Mouse (Mus musculus) hindbrain, embryonic 12.5 days (tissue): ENCODE data around the gene Scp2d1. TPM values are rescaled to one million over a fixed set of nuclear protein-coding genes. Genes with fewer than 3 reads are reported as not detected.

ENCODE experiments used
- ATAC-seq: fragments of 200-750 bp; cut with Nextera tagmentation; 2 replicates; pipeline ENCODE4 v1.8.0; 2017; ENCODE audit warnings: moderate TSS enrichment; ENCODE audit not compliant: low FRiP score
- H3K27ac ChIP-seq: fragments of 300-500 bp; sonication (generic); 2 replicates; pipeline ENCODE4 v1.5.1; 2016; ENCODE audit warnings: mild to moderate bottlenecking
- H3K27me3 ChIP-seq: fragments of 300-500 bp; sonication (generic); 2 replicates; pipeline ENCODE4 v1.6.1; 2016; ENCODE audit warnings: mild to moderate bottlenecking
- H3K36me3 ChIP-seq: fragments of 300-500 bp; sonication (generic); 2 replicates; pipeline ENCODE4 v1.6.1; 2016; ENCODE audit warnings: mild to moderate bottlenecking
- H3K4me1 ChIP-seq: fragments of 300-500 bp; sonication (generic); 2 replicates; pipeline ENCODE4 v1.6.1; 2016
- H3K4me2 ChIP-seq: fragments of 300-500 bp; sonication (generic); replicated peaks from 2 replicates; pipeline ENCODE4 v1.6.1; 2016; ENCODE audit warnings: mild to moderate bottlenecking
- H3K4me3 ChIP-seq: fragments of 300-500 bp; sonication (generic); 2 replicates; pipeline ENCODE4 v1.5.1; 2016; ENCODE audit warnings: mild to moderate bottlenecking
- H3K9ac ChIP-seq: fragments of 300-500 bp; sonication (generic); 2 replicates; pipeline ENCODE4 v1.6.1; 2016; ENCODE audit warnings: mild to moderate bottlenecking, moderate library complexity
- H3K9me3 ChIP-seq: fragments of 300-500 bp; sonication (generic); replicated peaks from 2 replicates; pipeline ENCODE4 v1.6.1; 2016; ENCODE audit warnings: mild to moderate bottlenecking
- WGBS: fragments of 180-500 bp; shearing (Covaris S2); methylation state at CpG from one replicate; pipeline ENCODE4 v1.1.7; 2016; 5-methylcytosine and 5-hydroxymethylcytosine counted together
- polyA plus RNA-seq: library from polyadenylated mRNA; unstranded; fragments of >200 nt; fragmentation: Nextera tagmentation; extraction: Ambion mirVana; gene quantifications from 2 replicates; pipeline ENCODE4 v1.2.1, GENCODE M21; 2016

Gene Scp2d1
- polyA plus RNA-seq, 1 experiment from 2014 or later: not detected

- Histone ChIP-seq H3K4me2 (no peak overlapping the region), H3K9ac (no peak overlapping the region), H3K4me1 (no peaks in the 10 kb centered on the region), H3K4me3 (no peak overlapping the region), H3K9me3 (no peaks in the 10 kb centered on the region), H3K27ac (no peak overlapping the region), H3K27me3 (no peaks in the 10 kb centered on the region), H3K36me3 (no peaks in the 10 kb centered on the region)
- no peak for ATAC-seq
- 73% methylated on average over 8 of the region's 8 CpGs for WGBS
These were observed 5.1 kb downstream of the Scp2d1 start for GRCm38 (mm10) chr2:144828457-144828985.

GRCm38 (mm10) chr2:144836667-144837311 lies 13.3 kb downstream of the Scp2d1 start:
- Histone ChIP-seq H3K9ac (no peak overlapping the region), H3K4me1 (no peaks in the 10 kb centered on the region), H3K9me3 (no peaks in the 10 kb centered on the region), H3K27ac (no peak overlapping the region), H3K4me2 (no peak overlapping the region), H3K4me3 (no peak overlapping the region), H3K27me3 (no peaks in the 10 kb centered on the region), H3K36me3 (no peaks in the 10 kb centered on the region)
- 92% methylated on average over 5 of the region's 5 CpGs for WGBS
- ATAC-seq: no peak

GRCm38 (mm10) chr2:144837312-144837679 lies 13.8 kb downstream of the Scp2d1 start:
- Histone ChIP-seq H3K36me3 (no peaks in the 10 kb centered on the region), H3K9me3 (no peaks in the 10 kb centered on the region), H3K27me3 (no peaks in the 10 kb centered on the region), H3K4me1 (no peaks in the 10 kb centered on the region), H3K9ac (no peak overlapping the region), H3K4me3 (no peak overlapping the region), H3K27ac (no peak overlapping the region), H3K4me2 (no peak overlapping the region)
- no peak for ATAC-seq
- 84% methylated on average over 3 of the region's 3 CpGs for WGBS

- Histone ChIP-seq H3K27me3 (no peaks in the 10 kb centered on the region), H3K4me1 (no peaks in the 10 kb centered on the region), H3K4me3 (no peak overlapping the region), H3K36me3 (no peaks in the 10 kb centered on the region), H3K4me2 (no peak overlapping the region), H3K9me3 (no peaks in the 10 kb centered on the region), H3K9ac (no peak overlapping the region), H3K27ac (no peak overlapping the region)
- 84% methylated on average over 2 of the region's 2 CpGs for WGBS
- no peak for ATAC-seq
These were observed 45.4 kb downstream of the Scp2d1 start for GRCm38 (mm10) chr2:144868827-144869226.

Other genes starting within 250 kb of the Scp2d1 start
- gene Smim26, start 229.6 kb upstream of the Scp2d1 start, polyA plus RNA-seq: 45.1 and 46.2 TPM in 2 replicates
- gene Dtd1, start 223.8 kb upstream of the Scp2d1 start, polyA plus RNA-seq: 39.7 and 43.3 TPM in 2 replicates